Mouse (Mus musculus) G1E (cell line): ENCODE measurements at regions not wholly inside any gene's neighbourhood (a gene's known extent, or its start where the extent isn't known, plus 50 kb on each side); places are given as distances from the start of the nearest gene placed in this dataset.

Experiments used
- CTCF ChIP-seq: IDR thresholded peaks from 2 replicates; pipeline ENCODE4 v1.5.1; 2012; ENCODE audit warnings: low read depth, low read length, inconsistent platforms, mixed read lengths
- GATA1 ChIP-seq: IDR thresholded peaks from 2 replicates; pipeline ENCODE4 v1.6.1; 2012; ENCODE audit warnings: borderline replicate concordance, low read length, inconsistent platforms, mixed read lengths
- GATA2 ChIP-seq: IDR thresholded peaks from 2 replicates; pipeline ENCODE4 v1.6.1; 2012; ENCODE audit warnings: low read depth, low read length, inconsistent platforms, borderline replicate concordance
- POLR2AphosphoS5 ChIP-seq: IDR thresholded peaks from 2 replicates; pipeline ENCODE4 v1.6.1; 2012; ENCODE audit warnings: low read depth, low read length, inconsistent platforms; ENCODE audit not compliant: insufficient replicate concordance
- TAL1 ChIP-seq: conservative IDR thresholded peaks from 2 replicates; pipeline ENCODE4 v1.6.1; 2012; ENCODE audit warnings: low read depth, low read length, inconsistent platforms, mixed read lengths

DNA sequence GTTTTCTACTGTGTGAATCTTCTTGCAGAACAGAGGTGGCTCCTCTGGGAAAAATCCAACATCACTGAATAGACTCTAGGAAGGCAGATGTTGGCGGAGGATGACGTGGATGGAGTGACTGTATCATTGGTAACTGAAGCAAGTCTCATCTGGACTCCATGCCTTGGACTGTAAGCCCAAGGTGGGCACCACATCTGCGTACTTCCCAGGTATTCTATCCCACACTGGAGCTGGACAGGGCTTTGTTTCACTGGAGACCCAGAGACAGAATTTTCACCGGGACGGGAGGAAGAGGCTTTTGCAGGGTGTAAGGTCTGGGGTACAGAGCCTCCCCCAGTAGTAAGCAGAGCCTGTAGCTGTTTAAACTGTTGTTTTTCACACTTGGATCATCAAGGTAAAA lies 52.1 kb upstream of the Hmga2 start:
- TF ChIP-seq CTCF (no peak), GATA1 (no peak), TAL1 (no peak), POLR2AphosphoS5 (no peak), GATA2 (no peak)
